Mouse (Mus musculus): ENCODE data around the gene Tst. TPM values are rescaled to one million over a fixed set of nuclear protein-coding genes. Genes with fewer than 3 reads are reported as not detected.

Gene Tst
- total RNA-seq, 2 experiments from 2014 or later: 35.6 to 40.3 TPM

GRCm38 (mm10) chr15:78374204-78374603 is 31.5 kb downstream of the Tst start:
- no peak for DNase-seq (ENCODE audit: low spot score in 2 of 2)
- Histone ChIP-seq H3K27ac (no peak overlapping the region), H3K4me3 (no peak overlapping the region)
- TF ChIP-seq CTCF (conservative IDR thresholded peaks at IDR 0.05): no peak

DNA sequence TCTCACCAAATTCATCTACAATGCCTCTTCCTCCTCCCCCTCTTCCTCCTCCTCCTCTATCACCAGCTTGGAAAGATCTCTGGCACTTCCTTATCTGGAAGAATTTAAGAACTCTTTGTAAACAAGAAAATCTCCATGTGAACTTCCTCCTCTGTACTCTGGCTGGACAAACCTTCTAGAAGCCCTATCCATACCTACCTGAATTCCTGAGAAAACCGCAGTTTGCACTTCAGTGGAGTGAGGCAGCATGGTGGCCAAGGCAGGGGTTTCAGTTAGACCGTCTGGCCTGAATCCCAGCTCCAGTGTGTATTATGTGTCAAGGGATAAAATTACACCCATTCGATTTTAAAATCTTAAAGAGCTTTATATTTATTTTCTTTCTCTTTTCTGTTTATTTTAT is 32.9 kb downstream of the Tst start:
- no peak for DNase-seq (ENCODE audit: low spot score in 2 of 2)
- Histone ChIP-seq H3K4me3 (no peak overlapping the region), H3K27ac (no peak overlapping the region)
- TF ChIP-seq CTCF (conservative IDR thresholded peaks at IDR 0.05): no peak

- TF ChIP-seq CTCF (conservative IDR thresholded peaks at IDR 0.05): no peak
- Histone ChIP-seq H3K4me3 (no peak overlapping the region), H3K27ac (peak overlapping the region; percentile 54)
- peak; percentile 20 to 54 for DNase-seq (ENCODE audit: low spot score in 2 of 2)
Observed at GRCm38 (mm10) chr15:78369641-78370040, 36.1 kb downstream of the Tst start.

DNA sequence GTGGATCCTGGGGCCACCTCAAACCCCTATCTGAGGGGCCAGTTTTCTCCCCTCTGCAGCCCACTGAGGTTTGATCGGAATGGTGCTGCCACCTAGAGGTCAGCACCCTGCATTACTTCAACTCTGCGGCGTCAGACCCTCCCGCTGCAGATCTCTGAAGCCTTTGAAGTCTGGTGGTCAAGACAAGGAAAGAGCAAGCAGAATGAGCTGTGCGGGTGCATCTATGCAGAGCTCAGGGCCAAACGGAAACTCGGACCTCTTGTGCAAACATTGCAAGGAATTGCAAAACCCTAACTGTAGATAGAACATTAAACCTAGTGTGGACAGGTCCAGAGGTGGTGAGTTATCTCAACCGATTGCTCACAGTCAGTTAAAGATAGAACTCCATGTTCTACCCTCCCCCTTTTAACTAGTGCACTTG is 36.8 kb downstream of the Tst start:
- Histone ChIP-seq H3K27ac (peak overlapping the region; percentile 54), H3K4me3 (no peak overlapping the region)
- DNase-seq (ENCODE audit: low spot score in 2 of 2): peak; percentile 26 to 54
- TF ChIP-seq CTCF (conservative IDR thresholded peaks at IDR 0.05): peak; percentile 97

- TF ChIP-seq CTCF (conservative IDR thresholded peaks at IDR 0.05): no peak
- H3K27ac ChIP-seq: no peak overlapping the region
- H3K4me3 ChIP-seq: no peak overlapping the region
- no peak for DNase-seq (ENCODE audit: low spot score in 2 of 2)
Observed at GRCm38 (mm10) chr15:78367811-78368210, 37.9 kb downstream of the Tst start.

GRCm38 (mm10) chr15:78366875-78367274 is 38.8 kb downstream of the Tst start:
- Histone ChIP-seq H3K27ac (no peak overlapping the region), H3K4me3 (no peak overlapping the region)
- no peak for DNase-seq (ENCODE audit: low spot score in 2 of 2)
- TF ChIP-seq CTCF (conservative IDR thresholded peaks at IDR 0.05): no peak

DNA sequence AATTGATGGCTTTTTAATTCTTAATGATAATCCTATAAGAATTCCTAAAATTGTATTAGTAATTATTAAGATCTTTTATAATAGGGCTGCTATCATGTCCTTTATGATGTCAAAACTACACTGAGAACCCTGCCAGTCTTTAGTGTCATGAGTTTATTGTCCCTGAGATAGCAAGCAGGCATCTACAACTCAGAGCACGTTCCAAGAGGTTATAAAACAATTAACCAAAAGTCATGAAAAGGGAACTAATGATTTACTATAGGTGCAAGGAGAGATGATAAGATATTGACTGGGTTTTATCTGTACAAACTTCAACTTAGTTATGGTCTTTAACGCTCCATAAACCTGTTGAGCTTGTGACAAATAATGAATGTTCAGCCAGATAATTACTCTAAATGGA is 39.8 kb downstream of the Tst start:
- TF ChIP-seq CTCF (conservative IDR thresholded peaks at IDR 0.05): no peak
- H3K27ac ChIP-seq: no peak overlapping the region
- no peak for DNase-seq (ENCODE audit: low spot score in 2 of 2)
- H3K4me3 ChIP-seq: no peak overlapping the region

- no peak overlapping the region for H3K27ac ChIP-seq
- DNase-seq (ENCODE audit: low spot score in 2 of 2): no peak
- no peak for TF ChIP-seq CTCF (conservative IDR thresholded peaks at IDR 0.05)
Observed at GRCm38 (mm10) chr15:78355548-78355947, 50.2 kb downstream of the Tst start.

DNA sequence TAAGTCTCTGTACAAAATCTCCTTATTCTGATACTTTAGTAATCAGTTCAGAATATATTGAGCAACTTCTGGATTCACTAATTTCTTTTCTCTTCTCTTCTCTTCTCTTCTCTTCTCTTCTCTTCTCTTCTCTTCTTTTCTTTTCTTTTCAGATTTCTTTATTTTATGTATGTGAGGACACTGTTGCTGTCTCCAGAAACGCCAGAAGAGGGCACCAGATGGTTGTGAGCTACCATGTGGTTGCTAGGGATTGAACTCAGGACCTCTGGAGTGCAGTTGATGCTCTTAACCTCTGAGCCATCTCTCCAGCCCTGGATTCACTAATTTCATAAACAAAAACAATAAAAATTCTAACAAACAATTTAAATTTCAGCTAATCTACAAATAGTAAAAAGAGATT is 50.7 kb downstream of the Tst start:
- Histone ChIP-seq H3K4me3 (no peak overlapping the region), H3K27ac (no peak overlapping the region)
- peak; percentile 36 to 72 for DNase-seq (ENCODE audit: low spot score in 2 of 2)
- TF ChIP-seq CTCF (conservative IDR thresholded peaks at IDR 0.05): peak; percentile 86

More at GRCm38 (mm10) chr15:78355548-78355947, 50.2 kb downstream of the Tst start:
- H3K4me3 ChIP-seq: no peak overlapping the region

DNA sequence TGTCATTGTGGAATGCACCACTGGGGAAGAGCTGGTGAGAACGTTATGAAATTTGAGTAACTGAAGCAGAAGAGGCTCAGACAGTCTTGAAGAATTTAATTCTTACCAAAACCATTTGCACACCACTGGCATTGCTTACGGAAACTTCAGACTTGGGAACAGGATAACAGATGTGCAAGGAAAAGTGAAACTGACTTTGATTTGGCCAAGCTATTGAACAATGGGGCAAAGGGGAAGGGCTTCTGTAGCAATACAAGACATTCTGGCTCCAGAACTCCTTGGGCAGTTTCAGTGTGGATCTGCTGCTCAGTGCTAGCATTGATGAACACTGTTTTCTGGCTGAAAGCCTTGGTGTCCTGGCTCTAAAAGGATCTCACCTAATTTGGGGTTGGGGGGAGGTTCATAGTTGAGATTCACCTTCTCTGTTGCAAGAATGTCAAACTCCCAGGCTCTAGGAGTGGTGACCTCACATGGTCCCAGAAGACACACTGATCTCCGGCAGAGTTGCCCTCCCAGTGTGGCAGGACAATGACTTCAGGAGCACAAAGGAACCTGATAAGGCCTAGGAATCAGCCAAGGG is 54.0 kb downstream of the Tst start:
- DNase-seq (ENCODE audit: low spot score in 2 of 2): no peak
- H3K4me3 ChIP-seq: no peak overlapping the region
- no peak overlapping the region for H3K27ac ChIP-seq
- no peak for TF ChIP-seq CTCF (conservative IDR thresholded peaks at IDR 0.05)

Other genes starting within 250 kb of the Tst start
- 10 to 100 TPM; 22.7 to 23.3 TPM for gene Ift27, start 231.8 kb downstream of the Tst start, total RNA-seq (2021)
- gene Pvalb, start 199.5 kb downstream of the Tst start, total RNA-seq (2021): 10 to 100 TPM; 57.3 to 63.3 TPM
- 1 to 10 TPM in 1 of 2 experiments, under 1 TPM in 1; 0.69 to 2.0 TPM for gene Ncf4, start 161.1 kb downstream of the Tst start, total RNA-seq (2021)
- 1 to 10 TPM; 2.9 to 4.2 TPM for gene Csf2rb2, start 100.2 kb downstream of the Tst start, total RNA-seq (2021)
- 1 to 10 TPM; 1.3 to 1.7 TPM for gene Csf2rb, start 80.2 kb downstream of the Tst start, total RNA-seq (2021)
- gene Tex33, start 10.0 kb downstream of the Tst start, total RNA-seq (2021): not detected
- gene Mpst, start 509 bp upstream of the Tst start, total RNA-seq (2021): 10 to 100 TPM; 29.5 to 31.8 TPM
- 100 to 1,000 TPM; 263 to 271 TPM for gene Kctd17, start 22.7 kb upstream of the Tst start, total RNA-seq (2021)
- gene Tmprss6, start 62.7 kb upstream of the Tst start, total RNA-seq (2021): 1 to 10 TPM; 1.9 to 3.0 TPM
- gene Il2rb, start 89.4 kb upstream of the Tst start, total RNA-seq (2021): under 1 TPM in 1 of 2 experiments, not detected in 1; 0.20 TPM
- gene C1qtnf6, start 125.5 kb upstream of the Tst start, total RNA-seq (2021): 1 to 10 TPM; 4.5 to 5.2 TPM
- gene Sstr3, start 138.8 kb upstream of the Tst start, total RNA-seq (2021): 10 to 100 TPM; 25.2 to 25.8 TPM
- gene Rac2, start 166.9 kb upstream of the Tst start, total RNA-seq (2021): 1 to 10 TPM; 2.2 to 3.7 TPM
- gene Cyth4, start 191.1 kb upstream of the Tst start, total RNA-seq (2021): 10 to 100 TPM; 24.7 to 25.2 TPM

All from layer of hippocampus, adult 2 months (tissue).